Mouse (Mus musculus): ENCODE data around the gene Gpr132. TPM values are rescaled to one million over a fixed set of nuclear protein-coding genes. Genes with fewer than 3 reads are reported as not detected.

Gene Gpr132
- polyA plus RNA-seq, 1 experiment from 2014 or later, result 0.26 TPM

DNA sequence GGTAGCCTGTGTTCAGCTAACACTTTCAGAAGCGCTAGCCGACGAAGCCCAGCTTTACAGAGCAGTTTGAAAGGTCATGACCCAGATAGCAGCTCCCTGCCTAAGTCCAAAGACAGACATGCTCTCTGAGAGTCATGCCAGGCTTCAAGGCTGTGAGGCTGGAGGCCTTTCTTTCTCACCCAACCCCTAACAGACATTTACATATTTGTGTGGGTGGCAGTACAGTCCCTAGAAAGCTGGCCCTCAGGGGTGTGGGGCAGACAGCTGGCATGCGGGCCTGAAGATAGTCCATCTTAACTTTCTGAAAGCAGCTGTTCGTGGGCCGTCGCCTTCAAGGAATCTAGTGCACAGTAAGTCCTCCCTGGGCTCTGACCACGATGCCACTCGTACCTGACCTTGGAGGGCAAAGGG, 6.1 kb downstream of the Gpr132 start:
- ATAC-seq (ENCODE audit: insufficient number of reproducible peaks, insufficient read depth, low FRiP score, low read depth), result no peak
- Histone ChIP-seq H3K4me1 (ENCODE audit: control insufficient read depth, insufficient read depth, low read length) (no peaks in the 10 kb centered on the region), H3K9ac (replicated peaks; ENCODE audit: low read depth, low read length) (no peak overlapping the region), H3K36me3 (ENCODE audit: control insufficient read depth, insufficient read depth, low read length) (no peaks in the 10 kb centered on the region), H3K4me3 (ENCODE audit: low read depth, low read length) (no peak overlapping the region), H3K4me2 (replicated peaks; ENCODE audit: low read depth, low read length) (no peak overlapping the region), H3K9me3 (ENCODE audit: control insufficient read depth, low read depth, low read length) (no peaks in the 10 kb centered on the region), H3K27me3 (ENCODE audit: control insufficient read depth, insufficient read depth, low read length) (no peaks in the 10 kb centered on the region), H3K27ac (ENCODE audit: low read length) (no peak overlapping the region)
- 58% methylated on average over 9 of the region's 9 CpGs for WGBS

- no peaks in the 10 kb centered on the region for H3K9me3 ChIP-seq (ENCODE audit: control insufficient read depth, low read depth, low read length)
- H3K4me3 ChIP-seq (ENCODE audit: low read depth, low read length), result no peak overlapping the region
- H3K27me3 ChIP-seq (ENCODE audit: control insufficient read depth, insufficient read depth, low read length), result no peaks in the 10 kb centered on the region
- H3K4me2 ChIP-seq (replicated peaks; ENCODE audit: low read depth, low read length), result no peak overlapping the region
- no peak for ATAC-seq (ENCODE audit: insufficient number of reproducible peaks, insufficient read depth, low FRiP score, low read depth)
- H3K36me3 ChIP-seq (ENCODE audit: control insufficient read depth, insufficient read depth, low read length), result no peaks in the 10 kb centered on the region
- H3K27ac ChIP-seq (ENCODE audit: low read length), result no peak overlapping the region
- H3K9ac ChIP-seq (replicated peaks; ENCODE audit: low read depth, low read length), result no peak overlapping the region
- 51% methylated on average over 7 of the region's 7 CpGs for WGBS
- no peaks in the 10 kb centered on the region for H3K4me1 ChIP-seq (ENCODE audit: control insufficient read depth, insufficient read depth, low read length)
Measured at GRCm38 (mm10) chr12:112860765-112861164, 7.3 kb downstream of the Gpr132 start.

DNA sequence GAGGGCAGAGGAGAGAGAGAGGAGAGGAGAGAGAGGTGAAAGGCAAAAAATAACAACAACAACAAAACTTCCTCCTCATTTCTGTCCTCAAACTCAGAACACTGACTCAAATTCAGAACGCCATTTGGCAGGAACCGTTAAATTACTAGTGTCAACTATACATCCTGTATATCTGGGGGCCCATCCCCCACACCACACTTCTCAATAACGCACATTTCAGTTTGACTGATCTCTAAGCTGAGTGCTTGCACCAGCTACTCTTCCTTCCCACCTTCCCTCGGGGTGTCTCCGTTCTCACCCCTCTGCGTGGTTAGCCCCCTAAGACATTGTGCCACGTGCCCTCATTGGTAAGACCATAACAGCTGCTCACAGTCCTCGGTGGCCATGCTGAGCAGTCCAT, 8.1 kb downstream of the Gpr132 start:
- Histone ChIP-seq H3K27ac (ENCODE audit: low read length) (no peak overlapping the region), H3K27me3 (ENCODE audit: control insufficient read depth, insufficient read depth, low read length) (no peaks in the 10 kb centered on the region), H3K36me3 (ENCODE audit: control insufficient read depth, insufficient read depth, low read length) (no peaks in the 10 kb centered on the region), H3K9me3 (ENCODE audit: control insufficient read depth, low read depth, low read length) (no peaks in the 10 kb centered on the region), H3K4me2 (replicated peaks; ENCODE audit: low read depth, low read length) (no peak overlapping the region), H3K9ac (replicated peaks; ENCODE audit: low read depth, low read length) (no peak overlapping the region), H3K4me1 (ENCODE audit: control insufficient read depth, insufficient read depth, low read length) (no peaks in the 10 kb centered on the region), H3K4me3 (ENCODE audit: low read depth, low read length) (no peak overlapping the region)
- no peak for ATAC-seq (ENCODE audit: insufficient number of reproducible peaks, insufficient read depth, low FRiP score, low read depth)
- WGBS, result 63% methylated on average over 8 of the region's 8 CpGs

- Histone ChIP-seq H3K36me3 (ENCODE audit: control insufficient read depth, insufficient read depth, low read length) (no peaks in the 10 kb centered on the region), H3K4me3 (ENCODE audit: low read depth, low read length) (no peak overlapping the region), H3K27ac (ENCODE audit: low read length) (no peak overlapping the region), H3K4me2 (replicated peaks; ENCODE audit: low read depth, low read length) (no peak overlapping the region), H3K9me3 (ENCODE audit: control insufficient read depth, low read depth, low read length) (no peaks in the 10 kb centered on the region), H3K9ac (replicated peaks; ENCODE audit: low read depth, low read length) (no peak overlapping the region), H3K27me3 (ENCODE audit: control insufficient read depth, insufficient read depth, low read length) (no peaks in the 10 kb centered on the region), H3K4me1 (ENCODE audit: control insufficient read depth, insufficient read depth, low read length) (no peaks in the 10 kb centered on the region)
- no peak for ATAC-seq (ENCODE audit: insufficient number of reproducible peaks, insufficient read depth, low FRiP score, low read depth)
- 89% methylated on average over 9 of the region's 9 CpGs for WGBS
Measured at GRCm38 (mm10) chr12:112858581-112859336, 9.3 kb downstream of the Gpr132 start.

GRCm38 (mm10) chr12:112857021-112857925, 10.8 kb downstream of the Gpr132 start:
- Histone ChIP-seq H3K36me3 (ENCODE audit: control insufficient read depth, insufficient read depth, low read length) (no peaks in the 10 kb centered on the region), H3K27ac (ENCODE audit: low read length) (no peak overlapping the region), H3K9ac (replicated peaks; ENCODE audit: low read depth, low read length) (no peak overlapping the region), H3K27me3 (ENCODE audit: control insufficient read depth, insufficient read depth, low read length) (no peaks in the 10 kb centered on the region), H3K4me1 (ENCODE audit: control insufficient read depth, insufficient read depth, low read length) (no peaks in the 10 kb centered on the region), H3K4me3 (ENCODE audit: low read depth, low read length) (no peak overlapping the region), H3K9me3 (ENCODE audit: control insufficient read depth, low read depth, low read length) (no peaks in the 10 kb centered on the region), H3K4me2 (replicated peaks; ENCODE audit: low read depth, low read length) (no peak overlapping the region)
- no peak for ATAC-seq (ENCODE audit: insufficient number of reproducible peaks, insufficient read depth, low FRiP score, low read depth)
- WGBS, result 57% methylated on average over 9 of the region's 9 CpGs

DNA sequence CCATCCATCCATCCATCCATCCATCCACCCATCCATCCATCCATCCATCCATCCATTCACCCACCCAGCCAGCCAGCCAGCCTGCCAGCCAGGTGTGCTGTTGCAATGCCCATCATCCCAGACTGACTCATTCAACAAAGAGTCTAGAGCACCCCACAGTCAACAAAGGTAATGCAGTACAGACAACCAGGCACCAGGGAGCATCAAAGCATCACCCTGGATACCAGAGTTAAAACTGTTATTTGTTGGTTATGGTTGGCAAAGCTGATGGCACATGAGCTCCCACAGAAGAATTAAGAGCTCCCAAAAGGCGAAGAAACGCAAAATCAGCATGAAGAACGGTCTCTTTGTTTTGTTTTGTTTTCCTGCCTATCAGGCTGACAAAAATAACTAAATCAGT, 11.7 kb downstream of the Gpr132 start:
- ATAC-seq (ENCODE audit: insufficient number of reproducible peaks, insufficient read depth, low FRiP score, low read depth), result no peak
- Histone ChIP-seq H3K9me3 (ENCODE audit: control insufficient read depth, low read depth, low read length) (no peaks in the 10 kb centered on the region), H3K9ac (replicated peaks; ENCODE audit: low read depth, low read length) (no peak overlapping the region), H3K4me1 (ENCODE audit: control insufficient read depth, insufficient read depth, low read length) (no peaks in the 10 kb centered on the region), H3K27ac (ENCODE audit: low read length) (no peak overlapping the region), H3K4me3 (ENCODE audit: low read depth, low read length) (no peak overlapping the region), H3K36me3 (ENCODE audit: control insufficient read depth, insufficient read depth, low read length) (no peaks in the 10 kb centered on the region), H3K27me3 (ENCODE audit: control insufficient read depth, insufficient read depth, low read length) (no peaks in the 10 kb centered on the region), H3K4me2 (replicated peaks; ENCODE audit: low read depth, low read length) (no peak overlapping the region)
- 88% methylated on average over 3 of the region's 3 CpGs for WGBS

DNA sequence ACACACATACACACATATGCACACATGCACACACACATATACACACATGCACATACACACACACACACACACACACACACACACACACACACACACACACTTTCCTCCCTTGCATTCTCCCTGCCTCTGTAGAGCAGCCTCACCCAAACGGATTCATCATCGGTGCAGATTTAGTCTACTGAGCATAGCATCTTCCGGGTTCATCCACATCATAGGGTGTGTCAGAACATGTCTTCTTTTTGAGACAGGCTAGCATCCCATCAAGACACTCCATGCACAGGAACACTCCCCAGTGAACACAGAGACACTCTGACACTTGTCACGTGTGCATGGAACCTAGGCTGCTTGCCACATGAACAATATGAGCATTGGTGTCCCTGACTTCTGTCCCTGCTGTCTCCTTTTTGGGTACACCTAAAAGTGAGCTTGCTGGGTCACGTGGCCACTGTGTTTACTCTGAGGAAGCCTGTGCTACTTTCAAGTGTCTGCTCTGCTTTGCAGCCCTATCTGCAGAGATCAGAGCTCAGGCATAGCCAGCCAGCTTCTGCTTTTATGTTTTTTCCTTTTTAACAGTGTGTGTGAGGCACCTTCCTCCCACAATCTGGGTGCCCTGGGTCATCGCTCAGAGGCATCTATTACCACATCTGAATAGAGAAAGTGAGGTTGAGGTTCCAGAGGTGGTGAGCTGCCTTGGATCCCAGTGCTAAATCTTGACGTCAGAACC, 13.3 kb downstream of the Gpr132 start:
- no peaks in the 10 kb centered on the region for H3K9me3 ChIP-seq (ENCODE audit: control insufficient read depth, low read depth, low read length)
- no peak for ATAC-seq (ENCODE audit: insufficient number of reproducible peaks, insufficient read depth, low FRiP score, low read depth)
- no peaks in the 10 kb centered on the region for H3K4me1 ChIP-seq (ENCODE audit: control insufficient read depth, insufficient read depth, low read length)
- H3K4me3 ChIP-seq (ENCODE audit: low read depth, low read length), result no peak overlapping the region
- no peak overlapping the region for H3K9ac ChIP-seq (replicated peaks; ENCODE audit: low read depth, low read length)
- H3K4me2 ChIP-seq (replicated peaks; ENCODE audit: low read depth, low read length), result no peak overlapping the region
- no peaks in the 10 kb centered on the region for H3K27me3 ChIP-seq (ENCODE audit: control insufficient read depth, insufficient read depth, low read length)
- WGBS, result 74% methylated on average over 7 of the region's 7 CpGs
- no peak overlapping the region for H3K27ac ChIP-seq (ENCODE audit: low read length)
- no peaks in the 10 kb centered on the region for H3K36me3 ChIP-seq (ENCODE audit: control insufficient read depth, insufficient read depth, low read length)

GRCm38 (mm10) chr12:112853050-112853729, 14.8 kb downstream of the Gpr132 start:
- WGBS, result 68% methylated on average over 11 of the region's 11 CpGs
- no peak overlapping the region for H3K9ac ChIP-seq (replicated peaks; ENCODE audit: low read depth, low read length)

More at GRCm38 (mm10) chr12:112853050-112853729, 14.8 kb downstream of the Gpr132 start:
- H3K27me3 ChIP-seq (ENCODE audit: control insufficient read depth, insufficient read depth, low read length), result no peaks in the 10 kb centered on the region
- no peaks in the 10 kb centered on the region for H3K9me3 ChIP-seq (ENCODE audit: control insufficient read depth, low read depth, low read length)
- no peaks in the 10 kb centered on the region for H3K36me3 ChIP-seq (ENCODE audit: control insufficient read depth, insufficient read depth, low read length)
- no peak overlapping the region for H3K4me3 ChIP-seq (ENCODE audit: low read depth, low read length)
- no peak overlapping the region for H3K4me2 ChIP-seq (replicated peaks; ENCODE audit: low read depth, low read length)
- H3K27ac ChIP-seq (ENCODE audit: low read length), result no peak overlapping the region
- no peaks in the 10 kb centered on the region for H3K4me1 ChIP-seq (ENCODE audit: control insufficient read depth, insufficient read depth, low read length)
- ATAC-seq (ENCODE audit: insufficient number of reproducible peaks, insufficient read depth, low FRiP score, low read depth), result no peak
